Mouse (Mus musculus): ENCODE results near the gene Foxi3. TPM values are rescaled to one million over a fixed set of nuclear protein-coding genes. Genes with fewer than 3 reads are reported as not detected.
A peak's percentile ranks its signal among the peaks of the same experiment; 100 is the strongest.

Gene Foxi3
- polyA plus RNA-seq (2012; rRNA removed): not detected in 2 replicates

- H3K36me3 ChIP-seq (ENCODE audit: control insufficient read depth, insufficient read depth, low read length): no peaks in the 10 kb centered on the region
- 2% methylated on average over 64 of the region's 67 CpGs for WGBS
- TF ChIP-seq POLR2A (IDR thresholded peaks at IDR 0.05; ENCODE audit: low read depth, low read length): no peak
- TF ChIP-seq CTCF (IDR thresholded peaks at IDR 0.05; ENCODE audit: extremely low read depth, insufficient read length, insufficient replicate concordance, low read depth, low read length): no peak
- H3K4me1 ChIP-seq (ENCODE audit: control insufficient read depth, insufficient read depth, insufficient read length, low read length): peaks cover 5% of the 10 kb centered on the region
- no peak within 1 kb of the TSS for H3K27ac ChIP-seq (ENCODE audit: insufficient read depth, low read depth, low read length)
- H3K27me3 ChIP-seq (ENCODE audit: control insufficient read depth, insufficient read depth, low read length): peaks cover 40% of the 10 kb centered on the region
- peak within 1 kb of the TSS; percentile 58 for H3K4me3 ChIP-seq (ENCODE audit: low read depth, low read length)
Measured at GRCm38 (mm10) chr6:70956285-70956912, at the start of gene Foxi3. Gene Foxi3, plus strand, starts transcription at chr6:70956531.

GRCm38 (mm10) chr6:70909572-70909971 is 46.8 kb upstream of the Foxi3 start:
- no peak overlapping the region for H3K27ac ChIP-seq (ENCODE audit: insufficient read depth, low read depth, low read length)
- H3K36me3 ChIP-seq (ENCODE audit: control insufficient read depth, insufficient read depth, low read length): peaks cover 12% of the 10 kb centered on the region
- H3K4me3 ChIP-seq (ENCODE audit: low read depth, low read length): no peak overlapping the region
- WGBS: 90% methylated on average over 7 of the region's 7 CpGs
- no peak for TF ChIP-seq CTCF (IDR thresholded peaks at IDR 0.05; ENCODE audit: extremely low read depth, insufficient read length, insufficient replicate concordance, low read depth, low read length)
- TF ChIP-seq POLR2A (IDR thresholded peaks at IDR 0.05; ENCODE audit: low read depth, low read length): no peak
- no peaks in the 10 kb centered on the region for H3K4me1 ChIP-seq (ENCODE audit: control insufficient read depth, insufficient read depth, insufficient read length, low read length)
- H3K27me3 ChIP-seq (ENCODE audit: control insufficient read depth, insufficient read depth, low read length): no peaks in the 10 kb centered on the region; the same call in 1 of the 2 replicates

GRCm38 (mm10) chr6:70910285-70910684 is 46.0 kb upstream of the Foxi3 start:
- peaks cover 9% of the 10 kb centered on the region for H3K36me3 ChIP-seq (ENCODE audit: control insufficient read depth, insufficient read depth, low read length)
- 49% methylated on average over 4 of the region's 4 CpGs for WGBS
- no peaks in the 10 kb centered on the region; the same call in 1 of the 2 replicates for H3K27me3 ChIP-seq (ENCODE audit: control insufficient read depth, insufficient read depth, low read length)
- TF ChIP-seq CTCF (IDR thresholded peaks at IDR 0.05; ENCODE audit: extremely low read depth, insufficient read length, insufficient replicate concordance, low read depth, low read length): no peak
- no peak for TF ChIP-seq POLR2A (IDR thresholded peaks at IDR 0.05; ENCODE audit: low read depth, low read length)
- H3K4me1 ChIP-seq (ENCODE audit: control insufficient read depth, insufficient read depth, insufficient read length, low read length): no peaks in the 10 kb centered on the region
- H3K27ac ChIP-seq (ENCODE audit: insufficient read depth, low read depth, low read length): no peak overlapping the region
- H3K4me3 ChIP-seq (ENCODE audit: low read depth, low read length): no peak overlapping the region

- Histone ChIP-seq H3K4me3 (ENCODE audit: low read depth, low read length) (no peak overlapping the region), H3K27ac (ENCODE audit: insufficient read depth, low read depth, low read length) (no peak overlapping the region)
Measured at GRCm38 (mm10) chr6:70911668-70912395, 44.5 kb upstream of the Foxi3 start.

GRCm38 (mm10) chr6:70912396-70912765 is 44.0 kb upstream of the Foxi3 start:
- no peaks in the 10 kb centered on the region for H3K4me1 ChIP-seq (ENCODE audit: control insufficient read depth, insufficient read depth, insufficient read length, low read length)
- no peak overlapping the region for H3K4me3 ChIP-seq (ENCODE audit: low read depth, low read length)
- no peaks in the 10 kb centered on the region for H3K36me3 ChIP-seq (ENCODE audit: control insufficient read depth, insufficient read depth, low read length)
- TF ChIP-seq POLR2A (IDR thresholded peaks at IDR 0.05; ENCODE audit: low read depth, low read length) (no peak), CTCF (IDR thresholded peaks at IDR 0.05; ENCODE audit: extremely low read depth, insufficient read length, insufficient replicate concordance, low read depth, low read length) (no peak)
- 37% methylated on average over 7 of the region's 7 CpGs for WGBS
- H3K27ac ChIP-seq (ENCODE audit: insufficient read depth, low read depth, low read length): no peak overlapping the region
- no peaks in the 10 kb centered on the region; the same call in 1 of the 2 replicates for H3K27me3 ChIP-seq (ENCODE audit: control insufficient read depth, insufficient read depth, low read length)

More at GRCm38 (mm10) chr6:70911668-70912395, 44.5 kb upstream of the Foxi3 start:
- Histone ChIP-seq H3K27me3 (ENCODE audit: control insufficient read depth, insufficient read depth, low read length) (no peaks in the 10 kb centered on the region; the same call in 1 of the 2 replicates), H3K36me3 (ENCODE audit: control insufficient read depth, insufficient read depth, low read length) (no peaks in the 10 kb centered on the region), H3K4me1 (ENCODE audit: control insufficient read depth, insufficient read depth, insufficient read length, low read length) (no peaks in the 10 kb centered on the region)
- WGBS: 5% methylated on average over 20 of the region's 20 CpGs
- TF ChIP-seq POLR2A (IDR thresholded peaks at IDR 0.05; ENCODE audit: low read depth, low read length): no peak
- no peak for TF ChIP-seq CTCF (IDR thresholded peaks at IDR 0.05; ENCODE audit: extremely low read depth, insufficient read length, insufficient replicate concordance, low read depth, low read length)

GRCm38 (mm10) chr6:70918827-70919226 is 37.5 kb upstream of the Foxi3 start, which contains the start of gene Tex37:
Gene Tex37, minus strand, starts transcription at chr6:70918927.
- Histone ChIP-seq H3K36me3 (ENCODE audit: control insufficient read depth, insufficient read depth, low read length) (no peaks in the 10 kb centered on the region), H3K27ac (ENCODE audit: insufficient read depth, low read depth, low read length) (no peak within 1 kb of the TSS), H3K4me1 (ENCODE audit: control insufficient read depth, insufficient read depth, insufficient read length, low read length) (no peaks in the 10 kb centered on the region), H3K27me3 (ENCODE audit: control insufficient read depth, insufficient read depth, low read length) (no peaks in the 10 kb centered on the region), H3K4me3 (ENCODE audit: low read depth, low read length) (no peak within 1 kb of the TSS)
- TF ChIP-seq CTCF (IDR thresholded peaks at IDR 0.05; ENCODE audit: extremely low read depth, insufficient read length, insufficient replicate concordance, low read depth, low read length): no peak
- TF ChIP-seq POLR2A (IDR thresholded peaks at IDR 0.05; ENCODE audit: low read depth, low read length): no peak
- WGBS: 82% methylated on average over 3 of the region's 3 CpGs

All from small intestine, adult 2 months (tissue).